Mouse (Mus musculus): Measurements from ENCODE around the gene Ganab.

DNA sequence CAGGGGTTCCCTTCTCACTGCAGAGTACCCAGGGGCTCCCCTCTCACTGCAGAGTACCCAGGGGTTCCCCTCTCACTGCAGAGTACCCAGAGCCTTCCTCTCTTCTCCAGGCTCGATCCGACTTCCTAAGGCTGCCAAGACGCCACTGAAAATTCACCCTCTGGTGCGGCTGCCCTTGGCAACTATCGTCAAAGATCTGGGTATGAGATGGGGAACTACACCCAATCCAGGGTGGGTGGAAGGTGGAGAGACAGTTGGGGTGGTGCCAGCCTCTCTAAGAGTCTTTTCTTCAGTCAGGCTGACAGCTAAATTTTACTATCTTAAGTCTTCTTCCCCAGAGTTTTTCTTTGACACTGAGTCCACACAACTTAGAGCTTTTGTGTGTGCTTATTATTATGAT lies 52.3 kb downstream of the Ganab start:
- TF ChIP-seq CTCF (IDR thresholded peaks at IDR 0.05; ENCODE audit: low read depth): no peak
- TF ChIP-seq EP300 (IDR thresholded peaks at IDR 0.05; ENCODE audit: low read depth): no peak
